Mouse (Mus musculus) liver, postnatal 0 days (tissue): ENCODE measurements around the gene Krtap1-4. TPM values are rescaled to one million over a fixed set of nuclear protein-coding genes. Genes with fewer than 3 reads are reported as not detected.
"Not testable (repeated sequence)": the region's sequence is repeated elsewhere in the genome, so short reads cannot be mapped to it uniquely, and the experiment has no call there.

Experiments
- ATAC-seq: fragments of 200-750 bp; cut with Nextera tagmentation; 2 replicates; pipeline ENCODE4 v1.8.0; 2017; ENCODE audit warnings: mild to moderate bottlenecking, moderate library complexity
- DNase-seq: peaks from one replicate; pipeline ENCODE4 v3.0.0-alpha.2; 2016
- H3K27ac ChIP-seq: fragments of 300-500 bp; sonication (generic); 2 replicates; pipeline ENCODE4 v1.5.1; 2014; ENCODE audit warnings: antibody characterized with exemption, moderate library complexity, mild to moderate bottlenecking, low read depth
- H3K27me3 ChIP-seq: fragments of 300-500 bp; sonication (generic); 2 replicates; pipeline ENCODE4 v1.6.1; 2014; ENCODE audit warnings: low read length, control low read depth, mixed read lengths; ENCODE audit not compliant: insufficient read depth
- H3K36me3 ChIP-seq: fragments of 300-500 bp; sonication (generic); replicated peaks from 2 replicates; pipeline ENCODE4 v1.6.1; 2014; ENCODE audit warnings: mild to moderate bottlenecking, control low read depth, low read length, moderate library complexity, mixed read lengths; ENCODE audit not compliant: insufficient read depth
- H3K4me1 ChIP-seq: fragments of 300-500 bp; sonication (generic); 2 replicates; pipeline ENCODE4 v1.6.1; 2014; ENCODE audit warnings: antibody characterized with exemption, mild to moderate bottlenecking, control low read depth; ENCODE audit not compliant: insufficient read depth
- H3K4me2 ChIP-seq: fragments of 300-500 bp; sonication (generic); 2 replicates; pipeline ENCODE4 v1.6.1; 2014; ENCODE audit warnings: low read depth, mild to moderate bottlenecking, low read length, moderate library complexity, mixed read lengths
- H3K4me3 ChIP-seq: fragments of 300-500 bp; sonication (generic); 2 replicates; pipeline ENCODE4 v1.5.1; 2014; ENCODE audit warnings: low read depth, low read length
- H3K9ac ChIP-seq: fragments of 300-500 bp; sonication (generic); replicated peaks from 2 replicates; pipeline ENCODE4 v1.6.1; 2014; ENCODE audit warnings: mild to moderate bottlenecking, moderate library complexity
- H3K9me3 ChIP-seq: fragments of 300-500 bp; sonication (generic); 2 replicates; pipeline ENCODE4 v1.6.1; 2016; ENCODE audit warnings: mild to moderate bottlenecking, control low read depth, low read length, mixed read lengths
- CTCF ChIP-seq: sonication (generic); IDR thresholded peaks from 2 replicates; pipeline ENCODE4 v1.5.1; 2016; ENCODE audit warnings: antibody characterized with exemption, low read depth
- EP300 ChIP-seq: IDR thresholded peaks from 2 replicates; pipeline ENCODE4 v1.6.1; 2016; ENCODE audit warnings: antibody characterized with exemption, low read depth, mild to moderate bottlenecking
- WGBS: fragments of 180-500 bp; shearing (Covaris S2); extraction: QIAGEN DNeasy Blood & Tissue Kit; methylation state at CpG from one replicate; pipeline ENCODE4 v1.1.7; 2014; ENCODE audit not compliant: insufficient replicate concordance; 5-methylcytosine and 5-hydroxymethylcytosine counted together
- polyA plus RNA-seq: library from polyadenylated mRNA; unstranded; fragments of >200 nt; fragmentation: Nextera tagmentation; extraction: Ambion mirVana; gene quantifications from 2 replicates; pipeline ENCODE4 v1.2.1, GENCODE M21; 2015

Gene Krtap1-4
- polyA plus RNA-seq, 1 experiment from 2014 or later = not detected

- no peak for ATAC-seq
Measured at GRCm38 (mm10) chr11:99609126-99609525, 25.7 kb upstream of the Krtap1-4 start.

GRCm38 (mm10) chr11:99603208-99603607 is 19.8 kb upstream of the Krtap1-4 start, which contains the start of gene Gm11938:
Gene Gm11938, minus strand, starts transcription at chr11:99603308.
- H3K9ac ChIP-seq, H3K4me2 ChIP-seq, H3K9me3 ChIP-seq, ATAC-seq, DNase-seq, H3K4me3 ChIP-seq, H3K4me1 ChIP-seq, H3K27ac ChIP-seq, H3K27me3 ChIP-seq, H3K36me3 ChIP-seq: not testable (repeated sequence)
- WGBS = 70% methylated on average over 1 of the region's 1 CpGs

More at GRCm38 (mm10) chr11:99609126-99609525, 25.7 kb upstream of the Krtap1-4 start:
- no peak overlapping the region for H3K9ac ChIP-seq
- no peak overlapping the region for H3K4me2 ChIP-seq
- H3K4me3 ChIP-seq = no peak overlapping the region
- no peak for DNase-seq
- no peaks in the 10 kb centered on the region for H3K9me3 ChIP-seq
- H3K36me3 ChIP-seq = no peaks in the 10 kb centered on the region
- no peak for TF ChIP-seq CTCF
- 54% methylated on average over 1 of the region's 1 CpGs for WGBS
- H3K27me3 ChIP-seq = no peaks in the 10 kb centered on the region
- H3K4me1 ChIP-seq = no peaks in the 10 kb centered on the region
- no peak overlapping the region for H3K27ac ChIP-seq

GRCm38 (mm10) chr11:99597742-99598141 is 14.3 kb upstream of the Krtap1-4 start, which contains the start of gene Krtap9-3:
Gene Krtap9-3, minus strand, starts transcription at chr11:99598105.
- WGBS = 67% methylated on average over 6 of the region's 6 CpGs
- H3K27me3 ChIP-seq = not testable (repeated sequence)

DNA sequence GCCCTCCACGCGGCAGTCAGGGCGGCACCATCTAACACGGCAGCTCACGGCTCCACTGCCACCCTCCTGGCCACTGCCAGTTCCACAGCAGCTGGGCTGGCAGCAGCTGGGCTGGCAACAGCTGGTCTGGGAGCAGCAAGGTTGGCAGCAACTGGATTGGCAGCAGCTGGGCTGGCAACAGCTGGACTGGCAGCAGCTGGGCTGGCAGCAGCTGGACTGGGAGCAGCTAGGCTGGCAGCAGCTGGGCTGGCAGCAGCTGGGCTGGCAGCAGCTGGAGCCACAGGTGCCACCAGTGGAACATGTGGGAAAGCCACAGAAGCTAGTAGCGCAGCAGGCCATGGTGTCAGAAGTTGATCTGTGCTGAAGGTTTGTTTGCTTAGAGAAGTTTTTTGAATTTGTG is 7.5 kb upstream of the Krtap1-4 start, which contains the start of gene Krtap1-3:
Gene Krtap1-3 (minus strand): TSS at position 359 of the 400 bp plus-strand sequence.
- H3K9ac ChIP-seq = no peak within 1 kb of the TSS
- no peak for DNase-seq

More at GRCm38 (mm10) chr11:99597742-99598141, 14.3 kb upstream of the Krtap1-4 start, which contains the start of gene Krtap9-3:
- not testable (repeated sequence) for DNase-seq, H3K27ac ChIP-seq, H3K9ac ChIP-seq, H3K4me1 ChIP-seq, H3K4me2 ChIP-seq, H3K4me3 ChIP-seq, H3K36me3 ChIP-seq, H3K9me3 ChIP-seq, ATAC-seq

DNA sequence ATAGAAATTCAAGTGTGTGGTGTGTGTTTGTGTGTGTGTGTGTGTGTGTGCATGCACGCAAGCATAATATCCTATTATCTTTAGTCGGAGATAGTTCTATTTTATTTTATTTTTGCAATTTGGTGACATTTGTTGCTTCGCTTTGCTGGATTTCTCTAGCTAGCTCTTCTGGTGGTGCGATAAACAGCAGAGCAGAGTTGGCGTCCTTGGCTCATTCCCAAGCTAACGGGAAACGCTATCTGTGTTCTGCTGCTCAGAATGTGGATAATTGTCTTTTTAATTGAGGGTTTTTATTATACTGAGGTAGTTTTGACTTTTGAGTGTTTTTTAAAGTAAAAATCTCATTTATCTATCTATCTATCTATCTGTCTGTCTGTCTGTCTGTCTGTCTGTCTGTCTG is 1.6 kb upstream of the Krtap1-4 start:
- ATAC-seq (no peak), DNase-seq (no peak)
- Histone ChIP-seq H3K9ac (no peak overlapping the region), H3K4me2 (no peak overlapping the region), H3K27me3 (no peaks in the 10 kb centered on the region), H3K27ac (no peak overlapping the region), H3K4me1 (no peaks in the 10 kb centered on the region), H3K9me3 (no peaks in the 10 kb centered on the region), H3K4me3 (no peak overlapping the region), H3K36me3 (no peaks in the 10 kb centered on the region)
- TF ChIP-seq CTCF = no peak
- no peak for TF ChIP-seq EP300
- 82% methylated on average over 7 of the region's 7 CpGs for WGBS

More for the DNA sequence above, 7.5 kb upstream of the Krtap1-4 start, which contains the start of gene Krtap1-3:
- WGBS = 78% methylated on average over 6 of the region's 6 CpGs
- Histone ChIP-seq H3K27me3 (no peaks in the 10 kb centered on the region), H3K27ac (no peak within 1 kb of the TSS), H3K36me3 (no peaks in the 10 kb centered on the region), H3K4me2 (no peak within 1 kb of the TSS), H3K4me1 (no peaks in the 10 kb centered on the region), H3K4me3 (no peak within 1 kb of the TSS), H3K9me3 (no peaks in the 10 kb centered on the region)
- TF ChIP-seq CTCF = no peak
- no peak for TF ChIP-seq EP300
- ATAC-seq = no peak

- H3K36me3 ChIP-seq = no peaks in the 10 kb centered on the region
- TF ChIP-seq CTCF (no peak), EP300 (no peak)
- H3K27ac ChIP-seq = no peak overlapping the region
- DNase-seq = no peak
- no peaks in the 10 kb centered on the region for H3K4me1 ChIP-seq
- H3K9ac ChIP-seq = no peak overlapping the region
- no peaks in the 10 kb centered on the region for H3K27me3 ChIP-seq
- 73% methylated on average over 6 of the region's 6 CpGs for WGBS
- no peak overlapping the region for H3K4me3 ChIP-seq
- no peaks in the 10 kb centered on the region for H3K9me3 ChIP-seq
- no peak overlapping the region for H3K4me2 ChIP-seq
- ATAC-seq = no peak
Measured at GRCm38 (mm10) chr11:99581564-99581963, 1.9 kb downstream of the Krtap1-4 start.

GRCm38 (mm10) chr11:99581051-99581450 is 2.4 kb downstream of the Krtap1-4 start:
- TF ChIP-seq EP300 (no peak), CTCF (no peak)
- Histone ChIP-seq H3K27me3 (no peaks in the 10 kb centered on the region), H3K36me3 (no peaks in the 10 kb centered on the region), H3K4me2 (no peak overlapping the region), H3K27ac (no peak overlapping the region), H3K9me3 (no peaks in the 10 kb centered on the region), H3K4me3 (no peak overlapping the region), H3K4me1 (no peaks in the 10 kb centered on the region), H3K9ac (no peak overlapping the region)
- WGBS = 78% methylated on average over 5 of the region's 5 CpGs
- no peak for DNase-seq
- ATAC-seq = no peak
